Mouse (Mus musculus): ENCODE data around the gene Cdhr5.

The Cdhr5 gene

GRCm38 (mm10) chr7:141222696-141223215, 53.8 kb downstream of the Cdhr5 start:
- DNase-seq (ENCODE audit: low spot score in 2 of 2): no peak

GRCm38 (mm10) chr7:141222126-141222467, 54.5 kb downstream of the Cdhr5 start:
- DNase-seq (ENCODE audit: low spot score in 2 of 2): no peak

- DNase-seq (ENCODE audit: low spot score in 2 of 2): peak; percentile 77 to 81
Measured at GRCm38 (mm10) chr7:141221249-141222125, 55.1 kb downstream of the Cdhr5 start.

GRCm38 (mm10) chr7:141220377-141220776, 56.2 kb downstream of the Cdhr5 start:
- DNase-seq (ENCODE audit: low spot score in 2 of 2): no peak

GRCm38 (mm10) chr7:141219558-141220099, 57.0 kb downstream of the Cdhr5 start:
- no peak for DNase-seq (ENCODE audit: low spot score in 2 of 2)

All from frontal cortex, postnatal 25 days (tissue).